Mouse (Mus musculus) erythroblast, embryonic 14.5 days (primary cell): ENCODE results near the gene Crb3.

Experiments
- GATA1 ChIP-seq: IDR thresholded peaks from 2 replicates; pipeline ENCODE4 v1.6.1; 2012; ENCODE audit warnings: low read length, inconsistent platforms, mixed read lengths
- TAL1 ChIP-seq: IDR thresholded peaks from 3 replicates; pipeline ENCODE4 v1.6.1; 2012; ENCODE audit warnings: low read length, inconsistent platforms, mixed read lengths

- TF ChIP-seq GATA1, result no peak
- no peak for TF ChIP-seq TAL1
Observed at GRCm38 (mm10) chr17:57081234-57081842, 22.4 kb downstream of the Crb3 start.
